Comparison of ENCODE assay signal across 19 mouse cellular contexts in genomic region chr14:62035416-62035815, GRCm38 (mm10).
"Had no signal": no experiment of that assay in that cellular context is flagged by ENCODE, and none has a peak within 500 bp of the region (broad histone marks: within the 10 kb centered on the region; RNA-seq: fewer than 3 reads in every experiment).

No protein-coding gene starts in this region.

- H3K27ac ChIP-seq: liver, embryonic 15.5 days; lung, embryonic 15.5 days; midbrain, embryonic 13.5 days; neural tube, embryonic 13.5 days; stomach, embryonic 15.5 days had no signal

- H3K4me2 ChIP-seq: liver, embryonic 15.5 days; lung, embryonic 15.5 days; midbrain, embryonic 13.5 days; neural tube, embryonic 13.5 days; stomach, embryonic 15.5 days had no signal

- H3K27me3 ChIP-seq: liver, embryonic 15.5 days; lung, embryonic 15.5 days; midbrain, embryonic 13.5 days; neural tube, embryonic 13.5 days; stomach, embryonic 15.5 days had no signal

- H3K36me3 ChIP-seq: liver, embryonic 15.5 days; lung, embryonic 15.5 days; midbrain, embryonic 10.5 days; midbrain, embryonic 13.5 days; neural tube, embryonic 13.5 days; stomach, embryonic 15.5 days had no signal

- H3K4me3 ChIP-seq: liver, embryonic 15.5 days; lung, embryonic 15.5 days; megakaryocyte, embryonic 14.5 days; midbrain, embryonic 10.5 days; midbrain, embryonic 13.5 days; myocyte; neural tube, embryonic 13.5 days; stomach, embryonic 15.5 days had no signal

- H3K9ac ChIP-seq: liver, embryonic 15.5 days; lung, embryonic 15.5 days; midbrain, embryonic 13.5 days; neural tube, embryonic 13.5 days; stomach, embryonic 15.5 days had no signal

- DNase-seq: kidney, adult 18-20 months; kidney, adult 9 months; kidney, postnatal 14 days; kidney, postnatal 4 days; lung, adult 18-20 months; lung, postnatal 10 days; lung, postnatal 36 days; right cerebral cortex, postnatal 25 days; spleen, adult 18-20 months; thymus, adult 18-20 months; thymus, postnatal 36 days had no signal

- H3K4me1 ChIP-seq: liver, embryonic 15.5 days; lung, embryonic 15.5 days; stomach, embryonic 15.5 days had no signal

- H3K9me3 ChIP-seq: liver, embryonic 15.5 days; lung, embryonic 15.5 days; megakaryocyte, embryonic 14.5 days; midbrain, embryonic 10.5 days; midbrain, embryonic 13.5 days; neural tube, embryonic 13.5 days; stomach, embryonic 15.5 days had no signal
